Mouse (Mus musculus): ENCODE results near the gene Igflr1.
A peak's percentile ranks its signal among the peaks of the same experiment; 100 is the strongest.

Igflr1 gene

GRCm38 (mm10) chr7:30613529-30614112 lies 48.4 kb downstream of the Igflr1 start:
- DNase-seq (ENCODE audit: low read depth, low spot score) = peak; percentile 76

- DNase-seq (ENCODE audit: low read depth, low spot score) = peak; percentile 72
These were observed 49.2 kb downstream of the Igflr1 start for GRCm38 (mm10) chr7:30614454-30614853.

- no peak for DNase-seq (ENCODE audit: low read depth, low spot score)
These were observed 50.0 kb downstream of the Igflr1 start for GRCm38 (mm10) chr7:30615049-30615760.
